Mouse (Mus musculus) left cerebral cortex, postnatal 36 days (tissue): Measurements from ENCODE around the gene Saa2. TPM values are rescaled to one million over a fixed set of nuclear protein-coding genes. Genes with fewer than 3 reads are reported as not detected.
"Not testable (repeated sequence)": the region's sequence is repeated elsewhere in the genome, so short reads cannot be mapped to it uniquely, and the experiment has no call there.

Experiments
- DNase-seq, 2 experiments: peaks; one replicate each; pipeline ENCODE4 v3.0.0; 2021 to 2022; ENCODE audit warnings: low spot score in 2 of 2, mixed read lengths in 1 of 2
- intact Hi-C: fragments of 180-260 bp; cut with DNase I; formaldehyde crosslinking; loops from one replicate; pipeline ENCODE4 v1.15.1; 2025
- total RNA-seq, 2 experiments: library from RNA; stranded (reverse); gene quantifications; 2 replicates each; pipeline ENCODE4 v1.2.3; 2021

Saa2 gene
- total RNA-seq, result not detected

DNA sequence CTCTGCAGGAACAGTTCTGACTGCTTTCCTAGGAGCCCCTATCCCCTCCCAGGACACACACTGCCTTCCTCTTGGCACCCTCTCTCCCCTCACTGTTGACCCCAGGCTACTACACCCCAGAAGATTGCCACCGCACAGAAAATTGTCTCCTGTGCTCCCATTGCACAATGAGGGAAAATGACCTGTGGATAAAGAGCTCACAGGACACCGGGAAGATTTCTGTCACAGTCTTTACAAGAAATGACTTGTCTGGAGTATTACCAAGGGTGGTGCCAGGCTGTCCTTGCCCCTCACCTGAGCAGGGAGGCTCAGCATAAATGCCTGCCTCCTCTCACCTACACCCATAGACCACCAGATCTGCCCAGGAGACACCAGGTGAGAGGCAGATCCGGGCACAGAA lies at the start of gene Saa2:
TSS of gene Saa2 (plus strand) at position 301 of the 400 bp plus-strand sequence.
- DNase-seq, result no peak
- intact Hi-C loops, result no loop called here

DNA sequence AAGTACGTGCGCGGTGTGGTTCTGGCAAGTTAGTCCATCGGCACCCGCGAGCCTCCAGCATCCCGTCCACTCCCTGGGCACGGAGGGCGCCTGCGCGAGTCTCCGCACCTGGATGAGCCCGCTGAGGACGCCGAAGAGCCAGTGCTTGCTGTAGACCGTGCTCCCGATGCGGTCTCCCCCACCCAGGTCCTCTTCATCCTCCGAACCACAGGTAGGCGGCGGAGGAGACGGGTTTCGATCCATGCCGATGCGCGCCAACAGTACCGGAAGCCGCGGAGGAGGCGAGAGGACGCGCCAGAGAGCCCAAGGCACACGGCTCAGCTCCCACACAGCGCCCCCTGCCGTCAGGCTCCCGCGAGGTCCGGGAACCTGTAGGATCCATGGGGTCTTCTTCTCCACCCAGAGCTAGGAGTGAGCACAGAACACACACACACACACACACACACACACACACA lies 41.2 kb upstream of the Saa2 start, which contains the start of gene Saal1:
TSS of gene Saal1 (minus strand) at position 291 of the 455 bp plus-strand sequence.
- intact Hi-C loops, result loop anchor here (5.0 kb wide), 1 partner anchor 73 kb away; the partner anchor contains the start of gene Sergef
- DNase-seq, result peak; percentile 79 to 80

DNA sequence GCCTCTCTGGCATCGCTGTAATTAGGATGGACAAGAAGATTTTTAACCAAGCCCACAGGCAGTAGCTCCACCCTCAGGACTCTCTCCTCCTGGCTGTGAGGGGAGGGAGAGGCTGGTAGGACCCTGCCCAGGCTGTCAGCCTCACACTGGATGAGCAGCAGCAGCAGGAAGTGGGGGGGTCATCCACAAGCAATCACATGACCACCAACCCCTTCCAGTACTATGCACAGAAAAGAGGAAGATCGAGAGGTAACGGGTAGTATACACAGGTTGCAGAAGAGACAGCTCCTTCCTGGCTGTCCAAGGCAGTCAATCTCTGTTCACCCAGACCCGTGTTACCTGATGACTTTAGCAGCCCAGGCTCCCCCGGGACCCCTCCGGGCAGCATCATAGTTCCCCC lies 39.3 kb upstream of the Saa2 start:
- no peak for DNase-seq
- intact Hi-C loops, result loop anchor here (5.0 kb wide), 1 partner anchor 75 kb away; the partner anchor contains the start of gene Sergef

DNA sequence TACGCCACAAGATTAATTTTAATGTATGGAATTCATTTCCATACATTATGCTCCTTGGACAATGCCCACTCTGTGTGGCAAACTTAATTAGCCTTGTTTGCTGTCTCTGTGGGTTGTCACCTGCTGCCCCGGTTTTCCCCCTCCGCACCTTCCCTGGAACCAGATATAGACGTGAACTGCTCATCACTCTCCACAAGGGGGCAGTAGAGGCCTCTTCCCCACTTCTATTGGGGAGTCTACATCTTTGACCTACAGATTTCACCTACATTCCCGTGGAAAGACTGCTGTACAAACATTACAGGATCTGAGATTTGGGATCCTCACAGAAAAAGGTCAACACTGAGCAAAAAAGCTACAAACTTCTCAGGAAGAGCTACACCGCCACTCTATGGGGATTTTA lies 37.1 kb upstream of the Saa2 start:
- intact Hi-C loops, result loop anchor here (5.0 kb wide), 1 partner anchor 77 kb away; the partner anchor contains the start of gene Sergef
- DNase-seq, result peak; percentile 44 to 46

DNA sequence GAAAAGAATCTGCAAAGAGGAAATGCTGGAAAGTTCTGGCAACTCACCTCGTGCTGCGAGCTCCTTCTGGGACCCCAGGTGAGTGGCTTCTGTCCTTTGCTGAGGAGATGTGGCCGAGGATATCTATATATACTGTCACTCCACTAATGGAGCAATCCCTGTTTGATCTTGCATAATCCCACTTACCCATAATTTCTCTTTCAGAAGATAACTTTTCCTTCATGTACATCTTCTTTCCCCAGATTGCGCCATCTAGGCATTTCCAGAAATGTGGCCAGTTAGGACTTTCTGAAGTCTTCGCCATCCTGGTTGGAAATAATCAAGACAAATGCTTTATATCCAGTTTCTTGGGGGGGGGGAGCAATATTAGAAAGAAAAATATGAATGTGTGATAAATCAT lies 36.0 kb upstream of the Saa2 start, which contains the start of gene Saa3:
TSS of gene Saa3 (minus strand) at position 101 of the 400 bp plus-strand sequence.
- no peak for DNase-seq
- intact Hi-C loops, result no loop called here

DNA sequence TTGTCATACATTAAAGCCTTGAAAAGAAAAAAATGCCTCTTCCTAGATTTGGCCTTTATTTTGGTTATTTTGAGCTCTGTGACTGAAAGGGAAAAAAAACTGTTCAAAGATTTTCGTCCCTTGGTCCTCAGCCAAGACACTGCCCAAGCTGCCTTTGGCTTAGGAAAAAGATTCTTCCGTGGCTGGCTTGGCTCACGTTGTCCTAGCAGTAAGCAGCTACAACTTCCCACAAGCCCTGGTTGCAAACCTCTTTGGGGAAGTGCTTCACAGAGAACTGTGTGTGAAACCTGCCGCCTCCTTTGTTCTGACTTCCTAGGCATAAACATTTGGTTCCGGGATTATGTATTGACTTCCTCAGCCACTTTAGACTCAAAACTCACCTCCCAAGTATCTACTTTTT lies 34.7 kb upstream of the Saa2 start:
- intact Hi-C loops, result loop anchor here (1.0 kb wide), 1 partner anchor 53 kb away; no protein-coding TSS in a partner anchor
- no peak for DNase-seq

DNA sequence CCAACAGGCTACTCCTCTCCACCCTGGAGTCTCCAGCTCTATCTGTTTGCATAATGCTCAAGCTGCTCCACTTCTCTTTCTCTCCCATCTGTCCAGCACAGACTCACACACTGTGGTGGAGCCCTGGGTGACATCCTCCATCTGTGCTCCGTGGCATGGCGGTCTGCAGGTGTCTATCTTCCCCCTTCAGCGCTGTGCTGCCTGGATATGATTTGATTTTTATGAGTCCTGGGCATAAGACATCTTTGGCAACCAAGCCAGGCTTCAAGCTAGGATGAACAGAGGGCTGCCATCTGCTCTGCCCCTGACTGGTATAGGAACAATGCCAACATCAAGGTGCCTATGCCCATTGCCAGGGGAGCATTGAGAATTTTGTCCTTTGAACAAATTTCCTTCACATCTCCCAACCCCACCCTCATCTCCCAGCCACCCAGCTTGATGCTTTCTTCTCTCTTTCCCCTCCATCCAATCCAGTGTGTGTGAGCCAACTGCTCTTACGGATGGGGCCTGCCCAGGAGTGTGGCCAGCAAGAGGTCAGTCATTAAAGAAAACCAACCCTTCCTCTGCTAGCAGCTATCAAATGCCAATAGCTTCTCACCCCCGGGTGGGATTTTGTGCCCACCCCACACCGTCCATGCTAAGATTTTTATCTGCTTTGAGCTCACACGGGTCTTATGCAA lies 32.9 kb upstream of the Saa2 start:
- DNase-seq, result no peak
- intact Hi-C loops, result no loop called here

DNA sequence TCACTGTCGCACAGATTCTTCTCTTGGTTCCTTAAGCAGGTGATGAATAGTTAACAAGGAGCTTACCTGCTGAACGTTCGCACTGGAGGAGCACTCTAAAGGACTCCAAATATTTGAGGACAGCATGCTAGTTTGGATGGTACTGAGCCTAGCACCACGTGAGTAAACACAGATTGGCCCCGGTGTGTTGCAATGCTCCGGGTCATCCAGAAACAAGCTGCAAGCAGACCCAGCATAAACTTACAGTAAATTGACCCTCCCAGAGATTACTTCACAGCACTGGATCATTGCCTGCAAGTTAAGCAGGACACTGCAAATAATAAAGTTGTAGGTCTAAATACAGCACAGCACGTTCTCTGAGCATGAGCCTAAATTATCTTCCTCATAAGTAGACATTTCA lies 32.1 kb upstream of the Saa2 start:
- DNase-seq, result no peak
- intact Hi-C loops, result no loop called here

DNA sequence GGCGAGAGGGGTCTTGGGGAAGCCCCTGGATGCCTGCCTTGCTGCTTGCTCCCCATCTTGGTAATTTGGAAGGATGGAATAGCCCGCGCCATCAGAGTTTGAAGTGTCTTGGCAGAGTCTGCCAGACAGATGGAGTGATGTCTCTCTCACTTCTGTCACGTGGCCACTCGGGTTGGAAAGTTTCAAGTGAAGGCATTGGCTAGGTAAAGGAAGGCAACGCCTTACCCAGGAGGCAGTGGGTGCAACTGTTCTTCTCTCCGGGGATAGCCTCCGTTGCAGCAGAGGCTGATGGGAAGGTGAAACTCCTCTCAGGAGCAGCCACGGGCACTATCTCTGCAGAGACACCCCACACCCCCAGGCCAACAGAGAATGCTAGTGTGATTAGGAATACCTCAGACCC lies 31.1 kb upstream of the Saa2 start:
- intact Hi-C loops, result no loop called here
- peak in 1 of 2 experiments; percentile 11 for DNase-seq

DNA sequence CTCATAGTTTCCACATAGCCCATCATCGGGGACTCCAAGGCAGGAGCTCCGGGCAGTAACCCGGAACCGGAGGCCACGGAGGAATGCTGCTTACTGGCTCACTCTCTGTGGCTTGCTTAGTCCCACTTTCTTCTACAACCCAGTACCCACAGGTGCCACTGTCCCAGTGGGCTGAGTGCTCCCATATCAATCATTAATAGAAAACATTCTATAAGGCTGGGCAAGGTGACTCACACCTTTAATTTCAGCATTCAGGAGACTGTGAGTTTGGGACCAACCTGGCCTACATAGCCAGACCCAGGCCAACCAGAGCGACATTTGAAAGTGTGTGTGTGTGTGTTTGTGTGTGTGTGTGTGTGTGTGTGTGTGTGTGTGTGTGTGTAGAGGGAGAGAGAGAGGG lies 28.2 kb upstream of the Saa2 start:
- intact Hi-C loops, result no loop called here

DNA sequence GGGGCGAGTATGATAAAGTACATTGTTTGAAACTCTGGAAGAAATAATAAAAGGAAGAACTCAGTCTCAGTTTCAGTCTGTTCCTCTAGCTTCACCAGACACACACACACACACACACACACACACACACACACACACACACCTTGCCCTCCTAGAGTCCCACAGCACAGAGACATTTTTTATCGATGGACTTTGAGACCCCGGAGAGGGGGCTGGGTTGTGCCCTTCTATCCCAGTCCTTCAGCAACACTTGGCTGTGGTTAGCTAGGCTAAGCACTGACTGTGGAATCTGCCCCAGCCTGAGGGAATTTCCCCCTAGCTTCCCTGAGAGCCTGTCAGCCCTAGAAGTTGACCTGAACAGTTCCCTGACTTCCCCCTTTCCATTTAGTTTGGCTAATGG lies 27.7 kb upstream of the Saa2 start:
- intact Hi-C loops, result no loop called here
- DNase-seq, result no peak

More for the DNA sequence above, 28.2 kb upstream of the Saa2 start:
- no peak for DNase-seq

DNA sequence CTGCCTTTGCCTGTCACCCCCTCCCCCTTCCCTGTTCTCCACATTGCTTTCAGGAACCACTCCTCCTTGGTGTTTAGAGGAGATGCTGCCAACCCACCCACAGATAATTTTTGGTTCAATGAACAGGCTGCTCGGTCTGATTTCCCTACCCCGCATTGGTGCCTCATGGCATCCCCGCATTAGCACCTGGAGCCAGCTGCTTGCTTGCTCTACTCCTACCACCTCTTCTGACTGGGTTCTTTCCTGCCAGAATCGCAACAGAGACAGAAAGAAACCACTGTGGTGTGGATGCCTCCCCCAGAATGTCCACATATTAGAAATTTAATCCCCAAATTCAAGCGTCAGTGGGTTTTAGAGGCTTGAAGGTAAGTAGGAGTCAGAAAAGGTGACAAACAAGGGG lies 27.2 kb upstream of the Saa2 start:
- intact Hi-C loops, result no loop called here
- peak; percentile 10 to 23 for DNase-seq

DNA sequence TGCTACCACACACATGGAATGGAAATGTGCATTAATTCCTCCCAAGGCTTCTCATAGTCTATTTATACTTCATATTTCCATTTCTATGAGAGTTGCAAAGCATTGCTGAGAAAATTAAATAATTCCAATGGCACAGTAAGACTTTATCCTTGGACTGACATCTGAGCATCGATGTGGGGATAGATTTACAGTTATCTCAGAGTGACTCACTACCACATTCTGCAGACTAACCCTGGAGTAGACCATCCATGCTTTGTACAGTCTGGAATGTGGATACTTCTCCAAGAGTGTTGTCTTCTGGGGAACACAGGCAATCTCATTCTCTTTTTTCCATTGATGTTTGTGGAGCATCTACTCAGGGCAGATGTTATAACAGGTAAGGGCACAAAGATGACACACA lies 24.0 kb upstream of the Saa2 start:
- intact Hi-C loops, result no loop called here
- DNase-seq, result no peak

DNA sequence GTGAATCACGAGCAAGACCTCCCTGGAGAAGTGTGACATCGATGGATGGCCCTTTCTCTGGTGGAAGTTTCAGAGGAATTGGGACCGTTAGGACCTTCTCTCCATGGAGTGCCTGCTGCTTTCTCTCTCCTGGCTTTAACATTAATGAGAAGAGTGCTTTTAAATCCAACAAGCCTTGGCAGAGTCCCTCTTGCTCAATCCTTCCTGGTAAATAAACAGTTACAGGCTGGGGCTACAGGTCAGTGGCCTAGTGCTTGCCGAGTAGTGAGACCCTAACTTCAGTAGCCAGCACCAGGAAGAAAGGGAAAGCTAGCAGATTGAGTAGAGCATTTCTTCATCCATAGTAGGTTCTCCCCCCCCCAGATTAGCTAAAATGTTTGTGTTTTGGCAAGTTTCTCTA lies 19.1 kb upstream of the Saa2 start, which contains the start of gene Saa4:
TSS of gene Saa4 (minus strand) at position 146 of the 400 bp plus-strand sequence.
- intact Hi-C loops, result no loop called here
- no peak for DNase-seq

DNA sequence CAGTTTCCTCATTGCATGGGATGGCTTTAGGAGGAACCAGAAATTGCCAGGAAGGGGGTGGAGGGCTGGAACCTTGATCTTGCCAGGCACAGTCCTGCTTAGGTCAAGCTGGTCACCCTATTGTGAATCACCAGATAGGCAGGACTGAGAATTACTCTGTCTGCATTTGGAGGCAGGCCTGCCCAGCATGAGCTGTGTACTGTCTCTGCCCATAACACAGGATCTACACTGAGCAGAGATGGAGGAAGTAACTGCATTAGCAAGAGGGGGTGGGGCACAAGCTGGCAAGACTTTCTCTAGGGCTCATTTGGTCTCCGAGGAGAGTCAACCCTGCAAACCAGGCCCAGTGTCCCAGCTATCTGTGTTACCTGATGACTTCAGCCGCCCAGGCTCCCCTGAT lies 16.6 kb upstream of the Saa2 start:
- intact Hi-C loops, result no loop called here

DNA sequence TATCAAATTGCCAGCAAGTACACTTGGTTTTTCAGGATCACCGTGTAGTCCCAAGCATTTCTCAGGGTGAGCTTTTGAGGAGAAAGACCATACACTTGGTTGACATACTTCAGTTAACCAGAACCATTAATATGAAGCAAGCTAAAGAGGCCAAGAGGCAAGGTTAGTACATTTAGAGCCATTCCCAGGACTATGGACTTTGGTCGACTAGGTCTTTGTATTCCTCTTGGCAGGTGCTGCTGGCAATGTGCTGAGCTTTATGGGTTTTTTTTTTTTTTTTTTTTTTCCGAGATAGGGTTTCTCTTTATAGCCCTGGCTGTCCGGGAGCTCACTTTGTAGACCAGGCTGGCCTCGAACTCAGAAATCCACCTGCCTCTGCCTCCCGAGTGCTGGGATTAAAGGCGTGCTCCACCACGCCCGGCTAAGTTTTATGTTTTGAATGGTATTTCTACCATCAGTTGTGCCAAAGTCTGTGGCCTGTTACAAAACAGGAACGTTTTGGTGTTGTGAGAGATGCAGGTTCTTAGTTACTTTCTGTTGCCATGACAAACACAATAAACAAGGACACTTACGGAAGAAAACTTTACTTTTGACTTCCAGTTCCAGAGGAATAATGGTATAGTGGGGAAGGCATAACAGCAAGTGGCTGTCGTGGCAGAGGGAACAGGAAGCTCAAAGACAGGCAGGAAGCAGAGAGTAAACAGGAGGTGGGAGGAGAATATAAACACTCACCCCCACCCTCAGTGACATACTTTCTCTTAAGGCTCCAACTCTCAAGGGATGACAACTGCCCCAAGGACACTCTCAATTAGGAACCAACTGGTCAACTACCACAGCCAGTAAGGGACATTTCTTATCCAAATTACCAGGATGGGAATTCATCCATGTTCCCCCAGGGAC lies 12.8 kb upstream of the Saa2 start:
- intact Hi-C loops, result no loop called here
- no peak for DNase-seq

More for the DNA sequence above, 16.6 kb upstream of the Saa2 start:
- DNase-seq, result no peak

DNA sequence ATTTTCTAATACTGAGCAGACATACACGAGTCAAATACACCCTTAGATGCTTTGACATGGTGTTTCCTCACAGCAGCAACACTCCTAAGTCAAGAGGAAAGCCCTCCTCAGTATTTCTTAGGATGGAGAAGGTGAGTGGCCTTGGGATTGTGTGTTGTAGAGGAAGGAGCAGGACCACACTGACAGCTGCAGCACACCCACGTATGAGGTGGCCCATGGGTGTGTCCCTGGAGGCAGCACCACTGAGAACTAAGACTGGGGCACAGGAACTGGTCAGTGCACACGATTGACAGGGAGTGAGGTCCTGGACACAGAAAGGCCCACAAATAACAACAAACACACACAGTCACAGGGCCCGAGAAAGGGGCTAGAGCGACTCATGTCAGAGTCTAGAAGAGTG lies 11.5 kb upstream of the Saa2 start:
- DNase-seq, intact Hi-C loops: not testable (repeated sequence)

DNA sequence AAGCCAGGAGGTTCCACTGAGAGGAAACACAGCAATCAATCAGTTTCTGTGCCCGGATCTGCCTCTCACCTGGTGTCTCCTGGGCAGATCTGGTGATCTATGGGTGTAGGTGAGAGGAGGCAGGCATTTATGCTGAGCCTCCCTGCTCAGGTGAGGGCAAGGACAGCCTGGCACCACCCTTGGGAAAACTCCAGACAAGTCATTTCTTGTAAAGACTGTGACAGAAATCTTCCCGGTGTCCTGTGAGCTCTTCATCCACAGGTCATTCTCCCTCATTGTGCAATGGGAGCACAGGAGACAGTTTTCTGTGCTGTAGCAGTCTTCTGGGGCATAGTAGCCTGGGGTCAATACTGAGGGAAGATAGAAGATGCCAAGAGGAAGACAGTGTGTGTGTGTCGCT lies 8.7 kb upstream of the Saa2 start, which contains the start of gene Saa1:
TSS of gene Saa1 (minus strand) at position 101 of the 400 bp plus-strand sequence.
- intact Hi-C loops, DNase-seq: not testable (repeated sequence)

DNA sequence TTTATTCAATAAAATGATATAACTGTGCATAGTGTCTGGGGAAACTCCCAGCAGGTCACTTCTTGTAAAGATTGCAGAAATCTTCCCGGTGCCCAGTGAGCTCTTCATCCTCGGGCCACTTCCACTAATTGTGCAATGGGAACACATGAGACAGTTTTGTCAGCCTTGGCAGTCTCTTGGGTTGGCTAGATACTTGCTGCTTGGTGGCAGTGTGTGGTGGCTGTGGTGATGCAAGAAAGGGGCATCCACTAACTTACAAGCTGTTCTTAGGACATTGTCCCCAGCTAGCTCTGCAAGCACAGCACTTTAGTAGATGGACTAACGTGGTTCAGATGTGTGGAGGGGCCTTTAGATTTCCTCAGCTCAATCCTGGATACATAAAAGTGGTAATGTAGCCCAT lies 5.8 kb upstream of the Saa2 start:
- DNase-seq, result no peak
- intact Hi-C loops, result no loop called here

DNA sequence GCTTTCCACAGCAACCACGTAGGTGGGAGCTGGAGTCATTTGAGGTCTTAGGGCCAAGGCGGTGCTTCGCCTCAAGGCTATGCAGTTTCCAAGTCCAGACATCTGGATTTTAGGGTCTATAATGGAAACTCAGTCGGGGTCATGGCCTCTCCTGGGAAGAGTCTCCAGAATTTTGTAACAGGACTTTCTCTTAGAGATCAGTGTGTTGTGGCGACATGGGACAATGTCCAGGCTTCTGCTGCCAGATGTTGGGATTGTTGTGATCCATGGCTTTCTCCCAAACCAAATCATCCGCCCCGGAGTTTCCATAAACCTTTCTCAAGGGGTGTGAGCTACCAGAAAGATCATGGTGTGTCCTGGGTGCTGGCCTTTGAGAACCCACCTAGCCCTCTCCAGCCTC lies 5.2 kb upstream of the Saa2 start:
- no peak for DNase-seq
- intact Hi-C loops, result no loop called here
